Mouse (Mus musculus): ENCODE measurements at regions not wholly inside any gene's neighbourhood (a gene's known extent, or its start where the extent isn't known, plus 50 kb on each side); places are given as distances from the start of the nearest gene placed in this dataset.

DNA sequence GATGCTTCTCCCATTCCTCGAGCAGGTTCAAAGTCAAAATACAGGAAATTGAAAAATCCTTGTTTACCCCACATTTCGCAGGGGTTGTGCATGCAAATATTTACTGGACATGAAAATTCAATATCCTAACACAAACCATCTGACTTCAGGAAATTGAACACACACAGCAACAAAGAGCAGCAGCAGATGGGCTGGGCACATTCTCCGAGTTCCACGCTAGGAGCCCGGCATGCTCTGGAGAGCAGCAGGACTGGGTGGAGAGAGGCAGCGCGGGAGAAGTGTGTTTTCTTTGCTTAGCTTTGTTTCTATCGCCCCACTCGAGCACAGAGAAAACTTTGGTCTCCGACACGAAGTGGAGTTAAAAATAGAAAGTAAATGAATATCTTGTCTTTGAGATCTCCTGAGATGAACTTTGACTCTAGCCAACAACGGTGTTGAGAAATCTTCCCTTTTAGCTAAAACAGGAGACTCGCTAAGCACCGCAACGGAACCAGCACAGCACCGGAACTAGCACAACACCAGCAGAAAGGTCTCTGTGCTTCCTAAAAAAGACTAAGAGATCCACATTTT is 71.4 kb downstream of the Actbl2 start:
- no peak for TF ChIP-seq CTCF (conservative IDR thresholded peaks at IDR 0.05 in 1 of 2, IDR thresholded peaks at IDR 0.05 in 1 of 2; ENCODE audit: low read depth in 2 of 2, low read length in 2 of 2)
- TF ChIP-seq UBTF (IDR thresholded peaks at IDR 0.05; ENCODE audit: low read depth, low read length): no peak
- no peak for TF ChIP-seq POLR2A (IDR thresholded peaks at IDR 0.05; ENCODE audit: low read depth, low read length)
- TF ChIP-seq BHLHE40 (IDR thresholded peaks at IDR 0.05; ENCODE audit: low read depth, low read length): no peak

Measured in CH12.LX (cell line).